Comparison of ENCODE assay signal across 14 mouse cellular contexts in genomic region chr12:82286068-82286467, GRCm38 (mm10).
A peak's percentile ranks its signal among the peaks of the same experiment; 100 is the strongest.
DNase-seq lines count a peak whose midpoint lies in the region; ATAC-seq and TF ChIP-seq lines count a peak whose summit lies in the region.
"Had no signal": no experiment of that assay in that cellular context is flagged by ENCODE, and none has a peak within 500 bp of the region (broad histone marks: within the 10 kb centered on the region; RNA-seq: fewer than 3 reads in every experiment).

No protein-coding gene starts in this region.

- no peaks in the 10 kb centered on the region for H3K36me3 ChIP-seq in heart, embryonic 14.5 days (ENCODE audit: control insufficient read depth, insufficient read depth, low read length)
- no peaks in the 10 kb centered on the region for H3K36me3 ChIP-seq in lung, embryonic 14.5 days (ENCODE audit: insufficient read depth)
- H3K36me3 ChIP-seq: liver, embryonic 15.5 days had no signal

- peaks cover 9 to 18% of the 10 kb centered on the region in 2 experiments for H3K4me1 ChIP-seq in heart, embryonic 14.5 days (ENCODE audit: control insufficient read depth in 2 of 2, insufficient read depth in 2 of 2, low read length in 2 of 2)
- H3K4me1 ChIP-seq in lung, embryonic 14.5 days (ENCODE audit: insufficient read depth): no peaks in the 10 kb centered on the region

- no peak overlapping the region for H3K9ac ChIP-seq in heart, embryonic 14.5 days (ENCODE audit: low read length)
- H3K9ac ChIP-seq in lung, embryonic 14.5 days: no peak overlapping the region
- H3K9ac ChIP-seq: liver, embryonic 15.5 days had no signal

- peak overlapping the region; percentile 34; the same call in 1 of the 2 replicates for H3K4me2 ChIP-seq in heart, embryonic 14.5 days (ENCODE audit: low read length)
- H3K4me2 ChIP-seq in lung, embryonic 14.5 days: no peak overlapping the region
- H3K4me2 ChIP-seq: liver, embryonic 15.5 days had no signal

- DNase-seq in embryo, embryonic 10 days (ENCODE audit: low spot score): peak; percentile 23
- DNase-seq in embryo, embryonic 9.5 days (ENCODE audit: extremely low spot score): no peak
- no peak for DNase-seq in heart, postnatal 14 days
- peak; percentile 15 for DNase-seq in lung, embryonic 14.5 days
- DNase-seq in lung, adult 18-20 months: no peak
- peak; percentile 24 for DNase-seq in embryo, embryonic 10.5 days (ENCODE audit: low spot score)
- DNase-seq in cerebellum, postnatal 25 days: no peak
- DNase-seq: adrenal gland, postnatal 10 days; cerebellum, postnatal 36 days; kidney, adult 11 months; lung, postnatal 4 days had no signal

- H3K9me3 ChIP-seq in heart, embryonic 14.5 days (ENCODE audit: control insufficient read depth, low read length): no peaks in the 10 kb centered on the region
- no peaks in the 10 kb centered on the region for H3K9me3 ChIP-seq in lung, embryonic 14.5 days (ENCODE audit: low read depth, low read length)
- H3K9me3 ChIP-seq: liver, embryonic 15.5 days had no signal

- no peak overlapping the region for H3K4me3 ChIP-seq in heart, embryonic 14.5 days (ENCODE audit: control insufficient read depth in 1 of 2, insufficient read depth in 1 of 2, low read depth in 1 of 2, low read length in 2 of 2)
- no peak overlapping the region for H3K4me3 ChIP-seq in lung, embryonic 14.5 days (ENCODE audit: low read depth, low read length)
- H3K4me3 ChIP-seq: erythroblast, embryonic 14.5 days; liver, embryonic 15.5 days had no signal

- intact Hi-C loops in heart, postnatal 14 days (cut with DNase I): no loop called here

- ATAC-seq in heart, embryonic 14.5 days (ENCODE audit: insufficient number of reproducible peaks, insufficient read depth, low FRiP score, low read depth): peak; percentile 50; the same call in 1 of the 2 replicates
- no peak for ATAC-seq in lung, embryonic 14.5 days (ENCODE audit: insufficient read depth)

- peak overlapping the region; percentile 19 to 45 for H3K27ac ChIP-seq in heart, embryonic 14.5 days (replicated peaks in 1 of 2; ENCODE audit: control insufficient read depth in 1 of 2, insufficient read depth in 1 of 2, low read depth in 2 of 2, low read length in 2 of 2)
- 0 out of 2 replicates have a peak overlapping the region, but pooled peaks have one; percentile 8 for H3K27ac ChIP-seq in lung, embryonic 14.5 days (ENCODE audit: low read depth)
- H3K27ac ChIP-seq: liver, embryonic 15.5 days had no signal

- no peak for TF ChIP-seq CTCF in lung, embryonic 14.5 days (IDR thresholded peaks at IDR 0.05; ENCODE audit: low read depth)

- 10% methylated on average over 6 of the region's 6 CpGs for WGBS in heart, embryonic 14.5 days
- WGBS in lung, embryonic 14.5 days: 49% methylated on average over 6 of the region's 6 CpGs

- H3K27me3 ChIP-seq in heart, embryonic 14.5 days (ENCODE audit: control insufficient read depth, insufficient read depth, low read length): no peaks in the 10 kb centered on the region
- H3K27me3 ChIP-seq in lung, embryonic 14.5 days (ENCODE audit: insufficient read depth, low read length): no peaks in the 10 kb centered on the region
- H3K27me3 ChIP-seq: liver, embryonic 15.5 days had no signal

Comparison
In these comparisons a context has a peak if more than half of its experiments do, and no peak if none do; other contexts are left out.
1. DNase-seq: peak in embryo, embryonic 10 days (single experiment), lung, embryonic 14.5 days (single experiment) and embryo, embryonic 10.5 days (single experiment); none in embryo, embryonic 9.5 days (single experiment), heart, postnatal 14 days (0 of 2), lung, adult 18-20 months (0 of 2) and cerebellum, postnatal 25 days (0 of 2).